Mouse (Mus musculus) megakaryocyte, adult 5-6 weeks (primary cell): ENCODE data around the gene Rps6kb1. TPM values are rescaled to one million over a fixed set of nuclear protein-coding genes. Genes with fewer than 3 reads are reported as not detected.

Experiments used
- ATAC-seq: 2 replicates; pipeline ENCODE4 v1.8.0; 2016; ENCODE audit warnings: mild to moderate bottlenecking, inconsistent platforms; ENCODE audit not compliant: poor library complexity, severe bottlenecking
- total RNA-seq, 2 experiments: library from RNA; stranded (forward) in 1 of 2; stranded (reverse) in 1 of 2; fragments of 153-499, 151-499 nt in 1 of 2; fragments of 221-1000, 200-1000 nt in 1 of 2; gene quantifications; 2 replicates each; pipeline versions ENCODE4 v1.2.3 to v1.2.4; 2015 to 2017

Gene Rps6kb1
- total RNA-seq (2015) (30.4 and 38.4 TPM in 2 replicates), total RNA-seq (2017) (29.9 and 35.4 TPM in 2 replicates)

DNA sequence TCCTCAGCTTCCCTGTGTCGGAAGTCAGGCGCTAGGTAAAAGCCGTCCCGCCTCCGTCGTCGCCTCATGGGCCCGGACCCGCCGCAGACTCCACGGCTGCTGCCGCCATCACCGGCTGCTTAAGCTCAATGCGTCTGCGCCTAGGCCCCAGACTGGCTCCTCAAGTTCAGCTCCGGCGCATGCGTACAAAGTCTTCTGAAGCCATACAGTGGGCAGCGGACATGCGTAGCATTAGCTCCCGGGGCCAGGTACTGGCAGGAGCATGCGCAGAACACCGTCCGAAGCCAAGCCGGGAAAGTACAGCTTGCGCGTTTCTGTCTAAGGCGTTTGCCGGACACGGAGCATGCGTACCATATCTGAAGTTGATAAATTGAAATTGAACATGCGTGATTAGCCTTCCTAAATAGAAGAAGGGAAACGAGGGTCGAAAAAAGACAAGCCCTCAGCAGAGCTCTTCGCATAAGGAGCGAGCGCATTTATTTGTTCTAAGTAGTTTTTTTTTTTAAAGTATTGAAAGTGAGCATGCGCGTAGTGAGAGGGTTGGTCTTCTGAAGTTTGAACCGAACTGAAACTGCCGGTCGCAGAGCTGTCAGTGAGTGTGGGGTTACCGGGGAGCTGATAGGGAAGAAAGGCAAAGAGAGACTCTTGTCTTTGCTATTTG, at the start of gene Rps6kb1, which contains the start of gene Tubd1:
Rps6kb1 (minus strand) TSS at position 167 of the 661 bp plus-strand sequence.
Tubd1 (plus strand) TSS at position 353 of the 661 bp plus-strand sequence.
- peak; percentile 92 for ATAC-seq

- ATAC-seq = no peak
Observed at GRCm38 (mm10) chr11:86593443-86593842, 48.8 kb upstream of the Rps6kb1 start.

GRCm38 (mm10) chr11:86592993-86593392, 48.4 kb upstream of the Rps6kb1 start:
- peak; percentile 77 for ATAC-seq

- no peak for ATAC-seq
Observed at GRCm38 (mm10) chr11:86591931-86592616, 47.5 kb upstream of the Rps6kb1 start.

- ATAC-seq = no peak
Observed at GRCm38 (mm10) chr11:86591301-86591845, 46.8 kb upstream of the Rps6kb1 start.

DNA sequence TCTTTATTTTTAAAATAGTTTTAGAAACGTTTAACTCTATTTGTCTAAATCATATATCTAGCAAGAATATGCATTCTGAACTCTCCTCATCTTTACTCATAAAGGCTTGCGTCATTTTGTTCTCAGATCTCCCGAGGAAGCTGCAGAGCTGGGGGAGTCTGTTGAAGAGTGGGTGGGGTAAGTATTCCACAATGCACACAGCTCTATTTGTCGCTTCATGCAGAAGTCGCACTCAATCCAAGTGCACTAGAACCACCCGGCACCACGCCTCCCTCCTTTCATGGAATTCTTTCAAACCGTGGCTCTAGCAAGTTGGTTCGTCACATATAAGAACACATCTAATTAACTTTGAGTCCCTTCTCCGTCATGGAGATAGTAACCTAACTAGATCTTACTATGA, 46.0 kb upstream of the Rps6kb1 start:
- no peak for ATAC-seq

DNA sequence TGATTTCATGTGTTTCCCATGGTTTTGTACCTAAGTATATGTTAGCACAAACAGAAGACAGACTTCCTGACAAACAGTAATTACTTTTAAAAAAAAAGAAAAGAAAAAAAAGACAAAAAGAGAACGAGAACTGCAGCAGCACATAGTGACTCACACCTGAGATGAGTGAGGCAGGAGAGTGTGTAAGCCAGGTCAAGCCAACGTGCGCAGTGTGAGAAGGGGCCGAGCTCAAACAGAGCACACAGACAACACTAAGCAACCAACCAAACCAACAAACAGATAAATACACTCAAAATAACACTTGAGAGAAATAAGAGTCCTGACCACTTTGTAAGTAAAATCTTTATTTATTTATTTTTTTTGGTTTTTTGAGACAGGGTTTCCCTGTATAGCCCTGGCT, 45.5 kb upstream of the Rps6kb1 start:
- ATAC-seq = no peak

- ATAC-seq = no peak
Observed at GRCm38 (mm10) chr11:86588583-86589298, 44.1 kb upstream of the Rps6kb1 start.

- no peak for ATAC-seq
Observed at GRCm38 (mm10) chr11:86587830-86588229, 43.2 kb upstream of the Rps6kb1 start.

DNA sequence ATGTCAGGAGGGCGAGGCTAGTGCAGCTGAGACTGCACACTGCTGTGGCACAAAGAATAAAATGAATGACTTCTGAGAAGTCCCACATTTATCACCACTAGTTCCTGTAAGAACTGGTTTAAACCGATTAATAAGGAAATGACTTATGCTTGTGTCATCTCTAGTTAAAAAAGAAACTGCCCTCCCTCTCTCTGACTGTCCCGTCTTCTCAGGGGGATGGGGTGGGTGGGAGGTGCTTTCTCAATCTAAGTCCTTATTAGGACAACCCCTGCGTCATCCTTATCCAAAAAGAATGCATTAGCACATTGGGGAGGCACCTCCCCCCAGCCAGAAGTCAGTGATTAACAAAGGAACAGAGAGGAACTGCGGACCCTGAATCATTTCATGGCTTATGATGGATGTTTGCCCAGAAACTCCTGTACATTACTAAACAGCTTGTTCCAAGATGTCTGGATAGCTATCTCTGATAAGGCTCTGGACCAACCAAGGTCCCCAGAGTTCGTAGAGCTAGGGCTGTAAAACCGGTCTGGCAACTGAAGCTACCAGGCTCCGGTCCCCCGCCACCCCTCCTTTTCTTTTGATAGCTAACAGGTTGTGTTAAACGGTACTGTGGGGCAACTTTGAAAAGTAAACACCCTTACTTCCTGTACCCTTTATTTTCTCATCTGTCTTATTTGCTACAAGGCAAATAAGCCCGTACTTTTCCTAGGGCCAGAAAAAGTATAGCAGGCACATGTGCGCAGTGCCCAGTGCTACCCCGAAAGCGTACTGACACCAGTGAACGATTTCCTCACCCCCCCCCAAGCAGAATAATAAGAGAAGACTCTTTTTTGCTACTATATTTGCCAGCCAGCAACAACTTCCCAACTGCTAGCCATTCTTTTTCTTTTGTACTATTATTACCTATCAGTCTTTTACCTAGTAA, 42.5 kb upstream of the Rps6kb1 start:
- peak; percentile 72 for ATAC-seq

DNA sequence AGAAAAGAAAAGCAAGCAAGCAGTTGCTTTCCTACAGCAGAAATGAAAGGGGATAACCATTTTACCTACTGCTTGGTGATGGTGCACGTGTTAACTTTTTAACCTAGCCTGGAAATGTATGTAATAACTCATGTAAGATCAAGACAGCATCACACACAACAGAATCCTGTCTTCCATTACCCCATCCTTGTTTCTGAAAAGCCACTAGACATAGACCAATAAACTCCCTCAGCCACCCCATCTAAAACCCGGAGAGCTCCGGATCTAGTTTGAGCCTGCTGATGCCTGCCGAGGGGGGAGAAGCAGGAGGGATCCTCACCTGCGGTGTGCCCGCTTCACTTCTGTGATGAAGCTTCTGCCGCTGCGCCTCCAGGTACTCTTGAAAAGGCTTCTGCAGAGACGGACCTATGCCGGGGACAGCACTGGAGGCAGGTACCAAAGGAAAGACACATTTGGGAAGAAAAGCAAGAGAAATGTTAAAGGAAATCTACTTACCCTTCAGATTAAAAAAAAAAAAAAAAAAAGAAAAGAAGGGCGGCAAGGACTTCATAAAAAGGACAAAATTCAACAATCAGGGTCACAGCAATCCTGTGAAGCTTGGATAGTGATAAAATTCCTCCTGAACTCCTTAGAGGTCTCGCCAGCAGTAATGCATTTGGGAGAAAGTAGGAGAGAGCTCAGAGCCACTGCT, 41.7 kb upstream of the Rps6kb1 start:
- peak; percentile 34 for ATAC-seq

DNA sequence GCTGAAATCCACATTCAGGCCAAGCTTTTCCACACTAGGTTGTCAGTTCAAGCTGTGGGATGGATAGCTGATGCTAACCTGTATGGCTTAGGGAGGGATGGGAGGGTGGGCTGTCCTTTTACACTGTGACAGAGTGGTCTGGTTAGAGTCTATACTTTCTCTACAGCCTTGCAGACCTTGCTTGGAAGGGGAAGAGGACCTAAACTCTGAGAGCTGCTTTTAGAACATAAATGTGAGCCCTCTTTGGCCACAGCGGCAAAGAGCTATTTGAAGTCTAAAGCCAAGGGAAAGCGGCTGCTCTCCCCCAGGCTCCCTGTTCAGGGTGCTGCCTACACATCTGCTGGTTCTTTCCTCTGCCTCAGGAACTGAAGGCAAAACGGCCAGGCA, 41.0 kb upstream of the Rps6kb1 start:
- ATAC-seq = no peak

DNA sequence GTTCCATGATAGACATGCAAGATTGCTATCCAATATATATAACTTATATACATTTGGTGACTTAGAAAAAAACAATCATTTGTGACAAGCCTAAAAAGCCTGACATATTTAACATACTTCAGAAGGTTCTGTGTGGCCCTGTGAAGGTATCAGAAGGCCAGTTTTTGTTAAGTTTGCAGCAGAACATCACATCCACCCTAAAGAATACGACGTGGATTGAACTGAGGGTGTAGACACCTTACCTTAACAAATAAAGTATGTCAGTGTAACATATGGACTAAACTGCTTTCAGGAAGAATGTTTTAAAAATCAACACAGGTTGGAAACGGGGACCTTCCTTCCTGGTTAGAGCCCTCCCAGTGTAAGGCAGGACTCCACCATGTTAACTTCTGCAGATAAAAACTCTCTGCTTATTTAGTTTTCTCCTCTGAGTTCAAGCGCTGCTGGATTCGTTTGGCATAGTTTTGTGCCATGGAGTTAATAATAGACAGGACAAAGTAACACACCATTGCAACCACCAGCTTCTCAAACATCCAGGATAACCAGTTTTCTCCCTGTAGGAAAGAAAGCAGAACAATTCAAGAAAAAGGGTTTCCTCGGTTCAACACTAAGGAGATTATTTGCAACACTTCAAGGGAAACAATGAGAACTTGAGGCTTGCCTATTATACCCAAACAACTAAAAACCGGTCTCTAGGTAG, 40.4 kb upstream of the Rps6kb1 start:
- no peak for ATAC-seq

DNA sequence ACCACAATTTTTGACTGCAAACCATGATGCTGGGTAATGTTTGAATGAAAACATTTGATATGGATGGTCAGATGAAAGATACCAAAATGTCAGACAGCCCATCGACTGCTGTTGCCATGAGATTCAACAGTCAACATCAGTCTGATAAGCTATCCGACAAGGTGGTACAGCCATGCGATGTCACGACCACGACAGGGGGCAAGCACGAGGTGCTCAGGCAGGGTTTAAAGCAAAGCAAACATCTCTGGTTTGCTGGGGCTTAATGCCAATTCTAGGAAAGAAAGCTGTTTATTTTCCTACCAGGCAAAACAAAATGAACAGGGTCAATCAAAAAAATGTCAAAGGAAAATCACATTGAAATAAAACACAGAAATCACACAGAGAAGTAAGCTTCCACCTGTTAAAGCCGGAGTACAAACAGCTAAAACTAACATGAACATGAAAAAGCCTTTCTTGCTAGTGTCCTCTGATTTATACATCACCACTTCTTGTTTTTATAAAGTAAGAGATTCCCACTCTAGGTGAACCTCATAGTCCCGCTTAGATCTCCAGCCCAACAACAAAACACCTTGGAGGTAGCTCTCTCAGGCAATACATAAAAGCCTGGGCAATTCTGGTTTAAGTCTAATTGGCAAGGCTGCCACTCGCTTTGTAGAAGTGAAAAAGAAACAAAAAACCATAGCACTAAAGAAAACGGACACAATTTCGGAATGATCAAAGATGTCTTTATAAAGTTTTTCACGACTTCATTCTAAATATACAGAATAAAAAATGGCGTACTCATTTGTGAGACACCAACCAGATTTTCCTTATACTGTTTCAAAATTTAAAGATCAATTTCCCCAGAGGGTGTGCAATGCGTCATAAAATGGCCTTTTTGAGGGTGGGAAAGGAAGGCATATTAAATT, 39.6 kb upstream of the Rps6kb1 start:
- no peak for ATAC-seq

DNA sequence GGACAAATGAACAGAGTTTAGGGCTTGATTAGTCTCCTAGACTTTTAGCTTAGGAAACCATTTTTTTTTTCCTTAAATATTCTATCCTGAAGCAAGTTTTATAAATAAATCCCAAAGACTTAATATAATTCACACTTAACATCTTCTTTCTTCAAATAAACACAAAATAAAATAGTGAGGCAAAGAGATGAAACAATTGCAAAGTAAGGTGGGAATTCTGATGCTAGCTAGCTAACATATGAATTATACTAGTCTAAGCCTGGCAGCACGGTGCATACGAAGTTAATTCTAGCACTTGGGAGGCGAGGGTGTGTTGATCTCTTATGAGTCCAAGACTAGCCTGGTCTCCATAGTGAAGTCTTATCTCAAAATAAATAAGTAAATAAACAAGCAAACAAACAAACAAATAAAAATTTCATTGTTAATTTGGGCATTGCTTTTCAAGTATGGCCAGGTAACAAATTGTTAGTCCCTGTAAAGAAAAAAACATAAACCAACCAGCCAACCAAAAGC, 38.8 kb upstream of the Rps6kb1 start:
- ATAC-seq = no peak

DNA sequence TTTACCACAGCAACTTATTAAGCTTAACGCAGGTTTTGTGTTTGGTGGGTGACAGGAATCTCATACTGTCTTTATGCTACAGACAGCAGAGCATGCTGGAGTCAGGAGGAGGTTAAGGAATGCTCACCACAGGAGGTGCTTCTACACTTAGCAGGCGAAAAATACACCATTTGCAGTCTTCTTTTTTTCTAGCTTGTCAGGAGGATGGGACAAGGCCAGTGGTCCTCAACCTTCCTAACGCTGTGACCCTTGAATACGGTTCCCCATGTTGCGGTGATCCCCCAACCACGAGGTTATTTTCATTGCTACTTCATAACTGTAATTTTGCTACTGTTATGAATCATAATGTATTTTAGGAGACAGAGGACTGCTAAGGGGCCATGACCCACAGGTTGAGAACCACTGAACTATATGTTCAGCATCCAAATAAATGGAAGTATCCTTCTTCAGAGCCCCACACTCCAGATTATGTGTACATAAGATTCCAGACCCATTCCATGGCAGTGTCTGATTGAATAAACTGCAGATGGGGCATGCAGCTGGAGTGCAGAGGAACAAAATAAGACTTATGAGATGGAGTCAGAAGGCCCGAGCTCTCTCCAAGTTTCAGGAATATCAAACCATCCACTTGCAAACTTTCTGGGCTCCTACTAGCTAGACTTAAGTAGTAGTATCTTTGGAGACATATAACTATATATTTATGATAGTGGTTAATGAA, 38.1 kb upstream of the Rps6kb1 start:
- no peak for ATAC-seq

DNA sequence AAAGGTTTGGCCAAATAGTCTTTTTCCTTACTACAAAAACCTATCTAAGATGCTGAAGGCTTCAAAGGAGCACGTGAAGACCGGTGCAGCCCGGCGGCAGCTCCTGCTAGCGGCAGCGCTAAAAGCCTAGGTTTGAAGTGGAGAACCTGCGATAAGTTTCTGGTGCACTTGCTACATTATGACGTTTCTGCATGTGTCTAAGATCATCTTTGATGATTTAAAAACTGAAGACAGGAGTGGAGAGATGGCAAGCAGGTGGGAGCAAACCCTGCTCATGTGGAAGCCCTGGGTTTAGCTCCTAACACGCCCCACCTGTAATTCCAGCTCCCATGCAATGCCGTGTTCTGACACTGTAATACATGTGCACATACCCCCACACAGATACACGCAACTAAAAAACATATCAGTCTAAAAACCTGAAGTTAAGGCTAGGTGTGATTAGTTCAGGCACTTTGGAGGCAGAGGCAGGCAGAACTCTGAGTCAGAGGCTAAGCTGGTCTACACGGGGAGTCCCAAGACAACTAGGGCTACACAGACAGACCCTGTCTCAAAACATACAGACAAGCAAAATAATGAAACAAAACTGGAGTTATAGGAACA, 37.4 kb upstream of the Rps6kb1 start:
- ATAC-seq = no peak
